Mouse (Mus musculus) CH12F3 (cell line): ENCODE measurements around the gene Pgm2.

ENCODE experiments used
- in situ Hi-C: fragments of 300-500 bp; cut with MboI; formaldehyde crosslinking; loops from 2 replicates; pipeline ENCODE4 v1.14.3; 2020; ENCODE audit warnings: low sequenced_read_pairs

The Pgm2 gene

DNA sequence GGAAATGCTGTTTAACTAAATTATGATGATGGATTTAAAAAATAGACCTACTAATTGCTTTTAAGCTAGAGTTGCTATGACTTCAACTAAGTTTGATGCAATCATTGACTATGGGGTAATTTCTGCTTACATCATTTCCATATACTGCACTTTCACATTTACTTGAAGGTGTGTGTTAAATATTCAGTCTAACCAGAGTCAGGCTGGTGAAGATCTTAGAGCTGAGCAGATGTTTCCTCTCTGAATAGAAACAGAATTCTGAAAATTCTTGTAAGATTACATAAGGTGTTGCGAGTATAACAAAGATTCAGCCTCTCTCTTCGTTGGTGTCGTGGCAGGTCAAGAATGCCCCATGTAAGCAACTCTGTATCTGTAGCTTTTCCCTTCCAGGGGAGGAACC is 18.3 kb upstream of the Pgm2 start:
- in situ Hi-C loops, result loop anchor here (5.0 kb wide), 1 partner anchor 167 kb away; no protein-coding TSS in a partner anchor

DNA sequence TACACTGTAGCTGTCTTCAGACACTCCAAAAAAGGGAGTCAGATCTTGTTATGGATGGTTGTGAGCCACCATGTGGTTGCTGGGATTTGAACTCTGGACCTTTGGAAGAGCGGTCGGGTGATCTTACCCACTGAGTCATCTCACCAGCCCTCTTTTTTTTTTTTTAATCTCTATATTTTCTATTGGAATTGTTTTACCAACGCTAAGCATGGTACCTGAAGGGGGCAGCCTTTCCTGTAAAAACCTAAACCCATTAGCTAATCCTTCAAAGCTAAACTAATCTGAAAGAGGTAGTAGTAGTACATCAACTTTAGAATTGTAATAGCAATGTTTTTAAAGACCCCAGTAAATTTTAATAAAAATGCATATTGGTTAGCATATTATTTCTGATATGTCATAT is 17.2 kb upstream of the Pgm2 start:
- in situ Hi-C loops, result no loop called here

DNA sequence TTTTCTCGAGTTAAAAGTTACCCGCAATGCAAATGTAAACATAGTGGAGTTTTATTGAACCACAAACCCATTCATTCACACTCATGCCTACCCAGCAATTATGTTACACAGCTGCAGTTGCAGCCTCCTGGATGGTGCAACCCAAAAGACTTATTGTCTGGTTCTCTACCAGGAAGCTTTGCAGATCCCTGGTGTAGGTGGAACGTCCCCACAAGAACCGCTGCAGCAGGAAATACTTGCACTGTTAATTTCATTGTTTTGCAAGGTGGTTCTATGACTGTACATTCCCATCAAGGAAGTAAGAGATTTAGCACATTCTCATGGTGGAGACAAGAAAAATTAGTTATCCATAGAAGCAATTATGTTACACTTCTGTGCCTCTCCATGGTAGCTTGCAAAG is 15.4 kb upstream of the Pgm2 start:
- in situ Hi-C loops, result no loop called here

DNA sequence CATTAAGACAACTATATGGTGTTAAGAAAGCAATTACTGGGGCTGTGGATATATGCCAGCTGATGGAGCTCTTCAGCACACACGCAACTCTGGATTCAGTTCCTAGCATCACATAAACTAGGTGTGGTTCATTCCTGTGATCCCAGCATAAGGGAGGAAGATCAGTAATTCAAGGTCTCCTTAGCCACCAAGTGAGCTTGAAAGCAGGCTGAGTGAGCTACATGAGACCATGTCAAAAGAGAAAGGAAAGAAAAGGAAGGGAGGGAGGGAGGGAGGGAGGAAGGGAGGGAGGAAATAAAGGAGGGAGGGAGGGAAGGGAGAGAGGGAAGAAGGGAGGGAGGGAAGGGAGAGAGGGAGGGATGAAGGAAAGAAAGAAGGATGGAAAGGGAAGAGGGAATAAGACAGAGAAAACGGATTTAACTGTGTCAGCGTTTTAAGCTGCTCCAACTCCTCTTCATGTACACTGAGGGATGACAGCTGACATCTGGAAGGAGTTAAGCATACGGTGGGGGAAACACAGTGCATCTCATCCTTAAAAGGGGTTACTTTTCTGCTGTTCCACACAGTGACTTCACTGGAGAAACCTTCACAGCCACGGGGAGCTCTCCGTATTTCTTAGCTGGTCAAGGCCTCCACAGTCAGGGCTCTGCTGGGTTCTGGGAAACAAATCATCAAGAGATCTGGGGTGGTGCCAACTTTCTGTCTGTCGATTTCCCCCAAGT is 13.8 kb upstream of the Pgm2 start:
- in situ Hi-C loops, result no loop called here

- in situ Hi-C loops, result no loop called here
Observed at GRCm38 (mm10) chr5:64079462-64079817, 13.3 kb upstream of the Pgm2 start.

GRCm38 (mm10) chr5:64083447-64084359 is 9.0 kb upstream of the Pgm2 start:
- in situ Hi-C loops, result no loop called here

- in situ Hi-C loops, result no loop called here
Observed at GRCm38 (mm10) chr5:64085405-64085804, 7.3 kb upstream of the Pgm2 start.

DNA sequence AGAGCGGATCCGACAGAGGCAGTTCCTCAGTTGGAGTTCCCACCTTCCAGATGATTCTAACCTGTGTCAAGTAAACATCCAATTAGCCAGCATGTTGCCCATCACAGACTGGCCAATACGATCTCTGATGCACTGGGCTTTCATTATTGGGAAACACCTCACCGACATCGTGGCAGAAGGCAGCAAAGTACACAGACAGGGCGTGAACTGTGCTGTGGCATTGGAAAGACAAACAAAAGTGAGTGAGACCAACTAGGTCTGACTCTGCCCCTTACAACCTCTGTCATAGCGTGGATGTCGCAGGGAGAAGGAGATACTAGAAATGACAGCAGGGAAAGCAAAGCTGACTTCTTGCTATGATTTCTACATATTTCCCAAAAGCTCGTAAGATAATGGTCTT is 4.0 kb upstream of the Pgm2 start:
- in situ Hi-C loops, result no loop called here

- in situ Hi-C loops, result no loop called here
Observed at GRCm38 (mm10) chr5:64093349-64093871, 660 bp downstream of the Pgm2 start.

DNA sequence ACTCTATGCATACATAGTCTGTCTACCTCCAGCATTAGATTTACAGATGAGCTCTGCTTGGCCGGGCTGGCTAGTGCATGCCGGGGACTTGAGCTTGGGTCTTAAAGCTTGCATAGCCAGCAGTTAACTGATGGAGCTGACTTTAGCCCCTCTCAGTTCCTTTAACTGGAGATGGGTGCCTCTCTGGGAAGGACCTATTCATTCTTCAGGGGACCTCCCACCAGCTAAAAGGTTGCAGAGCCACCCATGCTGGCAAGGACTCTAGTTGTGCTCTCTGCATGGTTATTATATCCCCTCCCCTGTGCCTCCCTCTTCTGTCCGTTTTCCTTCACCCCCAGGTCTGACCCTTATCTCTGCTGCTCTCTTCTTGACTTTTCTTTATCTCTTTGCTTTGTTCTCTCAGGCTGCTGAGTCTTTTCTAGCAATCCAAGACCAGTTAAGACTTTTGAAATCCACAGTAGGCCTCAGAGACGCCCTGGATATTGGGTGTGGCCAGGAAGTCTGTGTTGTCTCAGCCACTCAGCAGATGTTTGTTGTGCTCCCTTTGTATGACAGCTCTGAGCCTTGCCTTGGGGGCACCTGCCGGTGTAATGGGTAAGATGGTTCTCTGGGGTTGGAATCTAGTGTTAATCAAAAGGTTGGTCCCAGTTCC is 2.7 kb downstream of the Pgm2 start:
- in situ Hi-C loops, result no loop called here

DNA sequence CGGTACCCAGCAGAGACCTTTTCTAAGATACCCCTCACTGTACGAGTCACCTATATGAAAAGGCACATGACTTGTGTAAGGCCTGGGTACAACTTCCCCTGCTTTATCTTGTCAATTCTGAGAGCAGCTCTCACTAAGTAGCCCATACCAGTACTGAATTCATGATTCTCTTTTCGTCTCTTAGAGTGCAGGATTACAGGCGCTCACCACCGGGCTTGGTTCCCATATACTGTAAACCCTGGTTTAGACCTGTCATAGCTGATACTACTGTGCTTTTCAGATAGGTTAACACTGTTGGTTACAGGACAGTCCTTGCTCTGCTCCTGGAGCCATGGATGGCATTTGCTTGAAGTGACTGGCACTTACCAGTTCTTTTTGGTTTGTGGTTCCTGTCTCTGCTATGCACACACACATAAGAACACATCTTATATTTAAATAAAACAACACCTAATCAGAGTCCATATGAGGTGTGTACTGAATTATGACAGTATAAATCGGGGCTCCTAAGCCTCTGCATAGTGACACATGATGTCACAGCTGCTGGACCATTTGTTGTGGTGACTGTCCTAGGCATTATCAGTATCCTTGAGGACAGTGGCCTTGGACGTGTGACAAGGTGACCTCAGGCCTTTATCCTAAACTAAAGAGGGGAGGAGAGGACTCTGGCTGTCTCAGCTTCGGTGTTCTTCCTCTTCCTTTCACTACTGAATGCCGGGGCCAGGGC is 9.4 kb downstream of the Pgm2 start:
- in situ Hi-C loops, result no loop called here

DNA sequence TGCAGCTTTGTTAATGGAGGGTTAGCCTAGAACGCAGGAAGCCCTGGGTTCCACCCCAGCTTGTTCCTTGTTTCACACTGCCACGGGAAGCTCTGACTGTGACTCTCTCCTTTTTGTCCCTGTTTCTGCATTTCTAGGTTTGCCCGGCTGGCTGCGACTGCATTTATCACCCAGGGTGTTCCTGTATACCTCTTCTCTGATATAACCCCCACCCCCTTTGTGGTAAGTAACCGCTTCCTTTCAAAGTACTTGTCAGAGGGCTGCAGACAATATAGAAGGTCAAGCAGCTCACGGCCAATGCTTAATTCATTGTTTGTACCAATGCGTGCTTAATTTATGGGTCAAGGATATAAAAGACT is 9.9 kb downstream of the Pgm2 start:
- in situ Hi-C loops, result no loop called here

DNA sequence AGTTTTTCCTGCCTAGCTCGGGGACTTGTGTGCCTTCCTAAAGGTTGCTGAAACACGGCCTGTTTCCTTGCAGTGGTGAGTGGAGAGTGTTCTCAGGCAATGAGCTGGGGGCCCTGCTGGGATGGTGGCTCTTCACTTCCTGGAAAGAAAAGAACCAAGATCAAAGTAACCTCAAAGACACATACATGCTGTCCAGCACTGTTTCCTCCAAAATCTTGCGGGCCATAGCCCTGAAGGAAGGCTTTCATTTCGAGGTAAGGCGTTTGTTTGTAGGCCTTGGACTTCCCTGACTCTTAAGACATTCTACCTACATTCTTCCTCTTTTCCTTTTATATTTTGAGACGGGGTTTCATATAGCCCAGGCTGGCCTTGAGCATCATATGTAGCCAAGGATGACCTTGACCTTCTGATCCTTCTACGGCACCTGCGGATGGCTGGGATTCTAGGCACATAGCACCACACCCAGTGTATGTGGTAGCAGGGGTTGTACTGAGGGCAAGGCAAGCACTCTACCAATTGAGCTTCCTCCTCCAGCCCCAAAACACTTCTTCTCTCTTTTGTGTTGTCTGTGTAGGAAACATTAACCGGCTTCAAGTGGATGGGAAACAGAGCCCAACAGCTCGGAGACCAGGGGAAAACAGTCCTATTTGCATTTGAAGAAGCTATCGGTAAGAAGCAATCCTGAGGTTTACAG is 15.0 kb downstream of the Pgm2 start:
- in situ Hi-C loops, result no loop called here

DNA sequence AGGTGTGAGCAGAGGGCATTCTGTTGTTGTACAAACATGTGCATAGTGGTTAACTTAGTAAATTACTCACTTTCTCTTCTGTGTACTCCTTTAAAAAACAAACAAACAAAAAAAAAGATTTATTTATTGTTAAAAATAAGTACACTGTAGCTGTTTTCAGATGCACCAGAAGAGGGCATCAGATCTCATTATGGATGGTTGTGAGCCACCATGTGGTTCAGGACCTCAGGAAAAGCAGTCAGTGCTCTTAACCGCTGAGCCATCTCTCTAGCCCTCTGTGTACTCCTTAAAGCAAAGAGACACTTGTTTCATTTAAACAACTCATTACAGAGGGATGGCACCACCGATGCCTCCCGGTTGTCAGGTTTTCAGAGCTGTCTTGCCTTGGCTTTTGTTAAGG is 16.5 kb downstream of the Pgm2 start:
- in situ Hi-C loops, result no loop called here

- in situ Hi-C loops, result no loop called here
Observed at GRCm38 (mm10) chr5:64112360-64112759, 19.6 kb downstream of the Pgm2 start.

- in situ Hi-C loops, result no loop called here
Observed at GRCm38 (mm10) chr5:64114210-64114609, 21.5 kb downstream of the Pgm2 start.

- in situ Hi-C loops, result no loop called here
Observed at GRCm38 (mm10) chr5:64117191-64117590, 24.4 kb downstream of the Pgm2 start.

GRCm38 (mm10) chr5:64125783-64126182 is 33.0 kb downstream of the Pgm2 start:
- in situ Hi-C loops, result no loop called here

DNA sequence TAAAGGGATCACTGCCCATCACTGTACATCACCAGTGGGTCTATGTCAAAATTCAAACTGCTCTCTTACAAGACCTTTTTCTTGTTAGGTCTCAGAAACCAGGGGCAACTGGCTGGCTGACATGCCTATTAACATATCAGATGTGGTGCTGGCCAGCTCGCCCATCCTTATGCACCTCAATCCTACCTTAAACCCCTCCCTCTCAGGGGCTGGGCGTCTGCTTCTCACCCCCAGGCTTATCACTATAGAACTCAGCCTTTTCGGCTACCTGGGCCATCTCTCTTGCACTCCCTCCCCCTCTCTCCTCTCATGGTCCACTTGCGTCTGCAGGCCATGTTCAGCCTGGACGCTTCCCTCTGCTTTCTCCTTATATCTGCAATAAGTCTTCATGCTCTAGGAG is 38.8 kb downstream of the Pgm2 start:
- in situ Hi-C loops, result no loop called here

GRCm38 (mm10) chr5:64133901-64134300 is 41.2 kb downstream of the Pgm2 start:
- in situ Hi-C loops, result no loop called here
